Mouse (Mus musculus): ENCODE measurements at regions not wholly inside any gene's neighbourhood (a gene's known extent, or its start where the extent isn't known, plus 50 kb on each side); places are given as distances from the start of the nearest gene placed in this dataset.
A peak's percentile ranks its signal among the peaks of the same experiment; 100 is the strongest.

DNA sequence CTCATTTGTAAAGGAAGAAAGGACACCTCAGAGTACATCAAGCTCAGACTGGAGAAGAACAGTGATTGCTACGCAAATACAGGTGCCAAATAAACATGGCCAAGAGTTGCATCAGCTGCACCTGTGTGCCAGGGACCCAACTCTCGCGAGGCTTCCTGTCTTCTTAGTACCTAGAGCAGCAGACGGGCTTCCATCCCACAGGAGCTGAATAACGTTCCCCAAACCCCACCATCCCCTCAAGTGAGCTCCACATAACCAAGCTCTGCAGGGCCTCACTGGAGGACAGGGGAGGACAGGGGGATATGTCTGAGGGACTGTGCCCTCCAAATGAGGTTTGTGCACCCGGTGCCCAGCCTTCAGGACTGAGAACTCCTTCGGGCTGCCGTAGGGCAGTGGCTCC, 305.5 kb downstream of the Cbln4 start:
- no peaks in the 10 kb centered on the region for H3K27me3 ChIP-seq (ENCODE audit: insufficient read depth, low read length)
- ATAC-seq (ENCODE audit: insufficient read depth) (no peak), DNase-seq (no peak)
- H3K27ac ChIP-seq (ENCODE audit: low read depth), result no peak overlapping the region
- H3K9me3 ChIP-seq (ENCODE audit: low read depth, low read length), result no peaks in the 10 kb centered on the region
- H3K4me3 ChIP-seq (ENCODE audit: low read depth, low read length), result no peak overlapping the region
- H3K36me3 ChIP-seq (ENCODE audit: insufficient read depth), result no peaks in the 10 kb centered on the region
- H3K4me1 ChIP-seq (ENCODE audit: insufficient read depth), result peaks cover 6% of the 10 kb centered on the region; the same call in 1 of the 2 replicates
- no peak overlapping the region for H3K9ac ChIP-seq
- H3K4me2 ChIP-seq, result no peak overlapping the region
- WGBS, result 84% methylated on average over 8 of the region's 8 CpGs
- TF ChIP-seq CTCF (IDR thresholded peaks at IDR 0.05; ENCODE audit: low read depth), result no peak

- Histone ChIP-seq H3K27ac (ENCODE audit: low read depth) (no peak overlapping the region), H3K9me3 (ENCODE audit: low read depth, low read length) (no peaks in the 10 kb centered on the region), H3K9ac (no peak overlapping the region), H3K27me3 (ENCODE audit: insufficient read depth, low read length) (no peaks in the 10 kb centered on the region), H3K4me3 (ENCODE audit: low read depth, low read length) (no peak overlapping the region), H3K4me1 (ENCODE audit: insufficient read depth) (no peaks in the 10 kb centered on the region), H3K36me3 (ENCODE audit: insufficient read depth) (no peaks in the 10 kb centered on the region), H3K4me2 (no peak overlapping the region)
- 53% methylated on average over 14 of the region's 14 CpGs for WGBS
- DNase-seq, result peak; percentile 4
- TF ChIP-seq CTCF (IDR thresholded peaks at IDR 0.05; ENCODE audit: low read depth), result no peak
- 0 out of 2 replicates have a peak, but pooled peaks have one; percentile 24 for ATAC-seq (ENCODE audit: insufficient read depth)
Observed at GRCm38 (mm10) chr2:171735061-171735490, 308.2 kb downstream of the Cbln4 start.

DNA sequence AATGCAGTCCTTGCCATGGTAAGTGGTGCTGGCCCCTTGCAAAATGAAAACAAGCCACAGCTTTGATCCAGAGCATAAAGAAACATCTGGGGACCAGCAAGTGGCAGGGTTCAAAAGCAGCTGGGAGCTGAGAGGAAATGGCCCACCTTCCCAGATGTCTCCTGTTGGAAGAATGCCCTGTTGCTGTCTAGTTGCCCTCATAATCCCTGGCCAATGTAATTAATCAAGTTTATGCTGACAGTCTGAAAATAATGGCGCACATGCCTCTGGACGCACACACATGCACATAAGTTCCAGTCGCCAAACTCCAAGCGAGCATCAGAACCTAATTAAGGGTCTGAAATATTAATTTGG, 308.7 kb downstream of the Cbln4 start:
- TF ChIP-seq CTCF (IDR thresholded peaks at IDR 0.05; ENCODE audit: low read depth), result no peak
- H3K36me3 ChIP-seq (ENCODE audit: insufficient read depth), result no peaks in the 10 kb centered on the region
- H3K9me3 ChIP-seq (ENCODE audit: low read depth, low read length), result no peaks in the 10 kb centered on the region
- ATAC-seq (ENCODE audit: insufficient read depth), result peak; percentile 36; the same call in 1 of the 2 replicates
- H3K27me3 ChIP-seq (ENCODE audit: insufficient read depth, low read length), result no peaks in the 10 kb centered on the region
- no peak overlapping the region for H3K4me2 ChIP-seq
- no peaks in the 10 kb centered on the region for H3K4me1 ChIP-seq (ENCODE audit: insufficient read depth)
- H3K27ac ChIP-seq (ENCODE audit: low read depth), result no peak overlapping the region
- 33% methylated on average over 4 of the region's 4 CpGs for WGBS
- no peak overlapping the region for H3K4me3 ChIP-seq (ENCODE audit: low read depth, low read length)
- H3K9ac ChIP-seq, result no peak overlapping the region
- peak; percentile 70 for DNase-seq

DNA sequence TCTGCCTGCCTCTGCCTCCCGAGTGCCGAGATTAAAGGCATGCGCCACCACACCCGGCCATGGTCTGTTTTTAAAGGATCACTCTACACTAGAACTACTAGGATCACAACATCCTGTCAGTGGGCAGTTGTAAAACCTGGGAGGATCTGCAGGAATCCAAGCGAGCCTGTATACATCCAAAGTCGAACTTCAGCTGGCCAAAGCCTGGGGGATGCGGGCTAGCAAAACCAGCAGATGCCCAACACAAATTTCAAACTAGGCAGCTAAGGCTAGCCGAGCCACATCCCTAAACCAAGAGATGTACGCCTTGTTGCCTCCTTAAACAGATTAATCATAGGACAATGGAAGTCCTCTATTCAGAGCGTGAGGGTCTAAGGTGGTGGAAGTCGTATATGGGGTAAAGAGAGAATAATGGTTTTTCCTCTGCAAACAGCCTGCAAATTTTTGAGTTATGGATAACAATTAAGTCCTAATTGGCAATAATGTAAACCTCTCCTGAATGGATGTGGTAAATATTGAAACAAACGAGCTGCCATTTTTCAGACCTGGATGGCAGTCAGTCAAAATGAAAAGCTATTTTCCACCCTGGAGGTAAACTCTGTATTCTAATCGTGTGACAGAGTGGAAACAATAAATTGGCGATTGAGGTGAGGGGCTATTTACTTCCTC, 309.2 kb downstream of the Cbln4 start:
- no peak overlapping the region for H3K9ac ChIP-seq
- no peak overlapping the region for H3K4me2 ChIP-seq
- DNase-seq (no peak), ATAC-seq (ENCODE audit: insufficient read depth) (no peak)
- H3K4me1 ChIP-seq (ENCODE audit: insufficient read depth), result no peaks in the 10 kb centered on the region
- TF ChIP-seq CTCF (IDR thresholded peaks at IDR 0.05; ENCODE audit: low read depth), result no peak
- H3K27ac ChIP-seq (ENCODE audit: low read depth), result no peak overlapping the region
- H3K27me3 ChIP-seq (ENCODE audit: insufficient read depth, low read length), result no peaks in the 10 kb centered on the region; the same call in 1 of the 2 replicates
- WGBS, result 72% methylated on average over 14 of the region's 14 CpGs
- no peak overlapping the region for H3K4me3 ChIP-seq (ENCODE audit: low read depth, low read length)
- H3K36me3 ChIP-seq (ENCODE audit: insufficient read depth), result no peaks in the 10 kb centered on the region
- H3K9me3 ChIP-seq (ENCODE audit: low read depth, low read length), result no peaks in the 10 kb centered on the region

DNA sequence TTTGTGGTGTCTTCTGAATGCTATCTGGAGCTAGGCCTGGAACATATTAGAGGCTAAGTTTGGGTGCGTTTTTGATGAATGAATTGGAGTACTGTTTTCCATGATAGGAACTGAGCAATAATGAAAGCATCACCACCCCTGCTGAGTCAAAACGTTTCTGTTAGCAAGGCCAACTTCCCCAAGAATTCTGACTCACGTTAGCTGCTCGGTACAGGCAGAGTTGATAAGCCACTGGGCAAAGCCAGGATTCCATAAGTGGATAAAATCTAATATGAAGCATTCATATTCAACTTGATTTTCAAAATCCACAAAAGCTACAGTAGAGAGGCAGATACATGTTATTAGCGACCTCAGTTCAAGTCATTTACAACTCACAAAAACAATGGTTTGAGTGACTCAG, 324.0 kb downstream of the Cbln4 start:
- TF ChIP-seq CTCF (IDR thresholded peaks at IDR 0.05; ENCODE audit: low read depth), result no peak
- ATAC-seq (ENCODE audit: insufficient read depth) (no peak), DNase-seq (no peak)
- Histone ChIP-seq H3K4me1 (ENCODE audit: insufficient read depth) (no peaks in the 10 kb centered on the region), H3K9ac (no peak overlapping the region), H3K4me3 (ENCODE audit: low read depth, low read length) (no peak overlapping the region), H3K27me3 (ENCODE audit: insufficient read depth, low read length) (no peaks in the 10 kb centered on the region), H3K36me3 (ENCODE audit: insufficient read depth) (no peaks in the 10 kb centered on the region), H3K4me2 (no peak overlapping the region), H3K9me3 (ENCODE audit: low read depth, low read length) (no peaks in the 10 kb centered on the region), H3K27ac (ENCODE audit: low read depth) (no peak overlapping the region)
- 68% methylated on average over 5 of the region's 5 CpGs for WGBS

DNA sequence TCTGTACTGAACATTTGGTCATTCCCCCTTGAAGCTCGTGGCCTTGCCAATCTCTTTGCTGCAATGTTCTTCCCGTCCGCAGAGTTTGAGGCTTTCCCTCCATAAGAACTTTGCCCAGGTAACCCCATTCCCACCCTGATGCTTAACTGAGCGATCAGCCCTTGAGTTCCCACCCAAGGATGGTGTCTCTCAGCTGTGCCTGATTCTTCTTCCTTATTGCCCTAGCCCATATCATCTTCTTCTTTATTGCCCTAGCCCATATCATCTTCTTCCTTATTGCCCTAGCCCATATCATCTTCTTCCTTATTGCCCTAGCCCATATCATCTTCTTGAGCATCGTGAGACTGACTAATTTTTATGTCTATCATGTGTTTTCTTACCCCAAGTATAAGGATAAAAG, 324.4 kb downstream of the Cbln4 start:
- H3K9ac ChIP-seq, result no peak overlapping the region
- H3K27me3 ChIP-seq (ENCODE audit: insufficient read depth, low read length), result no peaks in the 10 kb centered on the region
- H3K4me2 ChIP-seq, result no peak overlapping the region
- 89% methylated on average over 5 of the region's 5 CpGs for WGBS
- no peaks in the 10 kb centered on the region for H3K36me3 ChIP-seq (ENCODE audit: insufficient read depth)
- H3K4me3 ChIP-seq (ENCODE audit: low read depth, low read length), result no peak overlapping the region
- no peak for TF ChIP-seq CTCF (IDR thresholded peaks at IDR 0.05; ENCODE audit: low read depth)
- no peaks in the 10 kb centered on the region for H3K4me1 ChIP-seq (ENCODE audit: insufficient read depth)
- ATAC-seq (ENCODE audit: insufficient read depth), result no peak
- H3K27ac ChIP-seq (ENCODE audit: low read depth), result no peak overlapping the region
- H3K9me3 ChIP-seq (ENCODE audit: low read depth, low read length), result no peaks in the 10 kb centered on the region
- no peak for DNase-seq

GRCm38 (mm10) chr2:171712816-171713570, 330.3 kb downstream of the Cbln4 start:
- Histone ChIP-seq H3K4me1 (ENCODE audit: insufficient read depth) (no peaks in the 10 kb centered on the region), H3K27me3 (ENCODE audit: insufficient read depth, low read length) (no peaks in the 10 kb centered on the region), H3K4me3 (ENCODE audit: low read depth, low read length) (no peak overlapping the region), H3K9me3 (ENCODE audit: low read depth, low read length) (no peaks in the 10 kb centered on the region), H3K4me2 (no peak overlapping the region), H3K27ac (ENCODE audit: low read depth) (no peak overlapping the region), H3K9ac (no peak overlapping the region), H3K36me3 (ENCODE audit: insufficient read depth) (no peaks in the 10 kb centered on the region)
- DNase-seq, result no peak
- TF ChIP-seq CTCF (IDR thresholded peaks at IDR 0.05; ENCODE audit: low read depth), result no peak
- WGBS, result 78% methylated on average over 11 of the region's 11 CpGs
- ATAC-seq (ENCODE audit: insufficient read depth), result no peak
